Mouse (Mus musculus) stomach, postnatal 0 days (tissue): ENCODE measurements around the gene Polr2b. TPM values are rescaled to one million over a fixed set of nuclear protein-coding genes. Genes with fewer than 3 reads are reported as not detected.

Experiments used
- ATAC-seq: fragments of 200-750 bp; cut with Nextera tagmentation; 2 replicates; pipeline ENCODE4 v1.8.0; 2017; ENCODE audit not compliant: low FRiP score, low TSS enrichment
- DNase-seq: peaks from one replicate; pipeline ENCODE4 v3.0.0-alpha.2; 2016; ENCODE audit warnings: low spot score
- H3K27ac ChIP-seq: fragments of 300-500 bp; sonication (generic); replicated peaks from 2 replicates; pipeline ENCODE4 v1.5.1; 2014; ENCODE audit warnings: mild to moderate bottlenecking, control low read depth
- H3K27me3 ChIP-seq: fragments of 300-500 bp; sonication (generic); 2 replicates; pipeline ENCODE4 v1.6.1; 2014; ENCODE audit warnings: low read length; ENCODE audit not compliant: control insufficient read depth, insufficient read depth
- H3K36me3 ChIP-seq: fragments of 300-500 bp; sonication (generic); 2 replicates; pipeline ENCODE4 v1.6.1; 2014; ENCODE audit warnings: low read length, mixed read lengths; ENCODE audit not compliant: control insufficient read depth, insufficient read depth
- H3K4me1 ChIP-seq: fragments of 300-500 bp; sonication (generic); replicated peaks from 2 replicates; pipeline ENCODE4 v1.6.1; 2014; ENCODE audit warnings: antibody characterized with exemption; ENCODE audit not compliant: control insufficient read depth, insufficient read depth
- H3K4me2 ChIP-seq: fragments of 300-500 bp; sonication (generic); replicated peaks from 2 replicates; pipeline ENCODE4 v1.6.1; 2014; ENCODE audit warnings: low read depth, mild to moderate bottlenecking, control low read depth, moderate library complexity
- H3K4me3 ChIP-seq: fragments of 300-500 bp; sonication (generic); 2 replicates; pipeline ENCODE4 v1.5.1; 2014; ENCODE audit warnings: low read depth, low read length, control low read depth
- H3K9ac ChIP-seq: fragments of 300-500 bp; sonication (generic); 2 replicates; pipeline ENCODE4 v1.6.1; 2014; ENCODE audit warnings: mild to moderate bottlenecking, low read length, control low read depth, mixed read lengths
- H3K9me3 ChIP-seq: fragments of 300-500 bp; sonication (generic); 2 replicates; pipeline ENCODE4 v1.6.1; 2016; ENCODE audit warnings: low read length; ENCODE audit not compliant: control insufficient read depth
- CTCF ChIP-seq: IDR thresholded peaks from 2 replicates; pipeline ENCODE4 v1.5.1; 2016; ENCODE audit warnings: antibody characterized with exemption, low read depth, mild to moderate bottlenecking, moderate library complexity
- EP300 ChIP-seq: optimal IDR thresholded peaks from 2 replicates; pipeline ENCODE3; 2016; ENCODE audit warnings: antibody characterized with exemption
- WGBS: fragments of 180-500 bp; shearing (Covaris S2); extraction: QIAGEN DNeasy Blood & Tissue Kit; methylation state at CpG from one replicate; pipeline ENCODE4 v1.1.7; 2014; 5-methylcytosine and 5-hydroxymethylcytosine counted together
- polyA plus RNA-seq: library from polyadenylated mRNA; unstranded; fragments of >200 nt; fragmentation: Nextera tagmentation; extraction: Ambion mirVana; gene quantifications from 2 replicates; pipeline ENCODE4 v1.2.1, GENCODE M21; 2015

The Polr2b gene
- polyA plus RNA-seq, 1 experiment from 2014 or later, result 23.5 TPM

GRCm38 (mm10) chr5:77374945-77375344 is 65.0 kb downstream of the Polr2b start:
- 56% methylated on average over 3 of the region's 3 CpGs for WGBS
- Histone ChIP-seq H3K4me2 (no peak overlapping the region), H3K9me3 (no peaks in the 10 kb centered on the region), H3K27me3 (no peaks in the 10 kb centered on the region), H3K36me3 (no peaks in the 10 kb centered on the region), H3K9ac (no peak overlapping the region), H3K4me1 (peaks cover 3% of the 10 kb centered on the region; the same call in 1 of the 2 replicates), H3K4me3 (no peak overlapping the region), H3K27ac (no peak overlapping the region)
- TF ChIP-seq CTCF (no peak), EP300 (no peak)
- ATAC-seq (peak; percentile 10; the same call in 1 of the 2 replicates), DNase-seq (no peak)

DNA sequence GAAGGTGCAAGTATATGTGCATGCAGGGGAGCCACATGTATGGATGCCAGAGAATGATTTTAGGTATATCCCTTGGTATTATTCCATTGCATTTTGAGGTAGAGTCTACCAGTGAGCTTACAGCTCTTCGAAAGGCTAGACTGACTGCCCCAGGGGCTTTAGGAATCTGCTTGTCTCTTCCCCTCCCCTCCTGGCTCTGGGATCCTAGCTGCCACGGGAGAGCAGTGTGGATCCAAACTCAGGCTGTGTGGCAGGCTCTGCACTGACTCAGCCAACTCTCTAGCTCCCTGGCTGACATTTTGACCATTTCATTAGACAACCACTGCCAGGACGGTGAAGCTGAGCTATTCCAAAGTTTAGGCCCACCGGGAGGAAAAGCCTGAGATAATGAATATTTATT is 65.6 kb downstream of the Polr2b start:
- H3K36me3 ChIP-seq, result no peaks in the 10 kb centered on the region
- no peaks in the 10 kb centered on the region for H3K4me1 ChIP-seq
- no peak overlapping the region for H3K27ac ChIP-seq
- no peaks in the 10 kb centered on the region for H3K27me3 ChIP-seq
- TF ChIP-seq CTCF (no peak), EP300 (no peak)
- H3K9ac ChIP-seq, result no peak overlapping the region
- WGBS, result 66% methylated on average over 4 of the region's 4 CpGs
- ATAC-seq (no peak), DNase-seq (no peak)
- no peak overlapping the region for H3K4me2 ChIP-seq
- H3K9me3 ChIP-seq, result no peaks in the 10 kb centered on the region
- no peak overlapping the region for H3K4me3 ChIP-seq

- no peak overlapping the region for H3K9ac ChIP-seq
- no peak for DNase-seq
- no peak overlapping the region for H3K4me2 ChIP-seq
- no peak for ATAC-seq
- TF ChIP-seq EP300, result no peak
- TF ChIP-seq CTCF, result no peak
- H3K27ac ChIP-seq, result no peak overlapping the region
- no peaks in the 10 kb centered on the region for H3K36me3 ChIP-seq
- WGBS, result 84% methylated on average over 3 of the region's 3 CpGs
- H3K27me3 ChIP-seq, result no peaks in the 10 kb centered on the region
- no peaks in the 10 kb centered on the region for H3K9me3 ChIP-seq
- H3K4me1 ChIP-seq, result no peaks in the 10 kb centered on the region
- no peak overlapping the region for H3K4me3 ChIP-seq
Measured at GRCm38 (mm10) chr5:77378027-77378426, 68.1 kb downstream of the Polr2b start.

- WGBS, result 69% methylated on average over 14 of the region's 14 CpGs
- no peak overlapping the region for H3K9ac ChIP-seq
- H3K27me3 ChIP-seq, result no peaks in the 10 kb centered on the region
- no peak overlapping the region for H3K4me3 ChIP-seq
- H3K9me3 ChIP-seq, result no peaks in the 10 kb centered on the region
- H3K4me1 ChIP-seq, result no peaks in the 10 kb centered on the region
- no peak overlapping the region for H3K27ac ChIP-seq
- no peaks in the 10 kb centered on the region for H3K36me3 ChIP-seq
- TF ChIP-seq CTCF (no peak), EP300 (no peak)
- DNase-seq (no peak), ATAC-seq (no peak)
- H3K4me2 ChIP-seq, result no peak overlapping the region
Measured at GRCm38 (mm10) chr5:77379434-77380135, 69.6 kb downstream of the Polr2b start.

DNA sequence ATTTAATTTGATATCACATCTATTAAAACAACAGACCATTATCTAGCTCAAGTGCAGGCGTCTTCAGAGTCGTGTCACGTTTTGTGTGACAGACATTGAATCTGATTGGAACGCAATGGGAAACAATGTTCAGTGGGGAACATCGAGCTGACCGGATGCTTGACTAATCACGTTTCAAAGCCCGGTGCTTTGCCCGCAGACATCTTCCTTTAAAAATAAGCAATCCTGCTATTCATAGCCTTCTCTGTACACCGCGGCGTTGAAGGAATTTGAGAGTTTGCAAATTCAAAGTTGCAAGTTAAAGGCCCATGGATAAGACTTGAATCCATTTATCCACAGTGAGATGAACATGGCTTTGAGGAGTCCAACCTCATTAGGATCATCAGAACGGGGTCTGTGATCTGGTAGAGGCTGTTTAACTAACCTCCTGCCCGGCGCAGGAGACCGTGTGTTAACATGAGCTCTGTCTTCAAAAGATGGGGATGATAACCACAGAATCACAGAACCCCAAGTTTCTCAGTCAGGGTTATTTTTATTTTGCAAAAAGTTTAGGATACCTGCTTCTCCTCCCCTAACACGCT is 70.5 kb downstream of the Polr2b start:
- TF ChIP-seq EP300 (no peak), CTCF (no peak)
- H3K4me1 ChIP-seq, result no peaks in the 10 kb centered on the region
- H3K4me3 ChIP-seq, result no peak overlapping the region
- DNase-seq, result no peak
- no peaks in the 10 kb centered on the region for H3K36me3 ChIP-seq
- H3K27me3 ChIP-seq, result no peaks in the 10 kb centered on the region
- no peaks in the 10 kb centered on the region for H3K9me3 ChIP-seq
- no peak for ATAC-seq
- H3K4me2 ChIP-seq, result no peak overlapping the region
- H3K27ac ChIP-seq, result no peak overlapping the region
- WGBS, result 84% methylated on average over 17 of the region's 17 CpGs
- H3K9ac ChIP-seq, result no peak overlapping the region

GRCm38 (mm10) chr5:77381283-77381682 is 71.3 kb downstream of the Polr2b start:
- Histone ChIP-seq H3K9ac (no peak overlapping the region), H3K9me3 (no peaks in the 10 kb centered on the region), H3K27me3 (no peaks in the 10 kb centered on the region), H3K27ac (no peak overlapping the region), H3K4me2 (no peak overlapping the region), H3K4me1 (no peaks in the 10 kb centered on the region), H3K36me3 (no peaks in the 10 kb centered on the region), H3K4me3 (no peak overlapping the region)
- TF ChIP-seq EP300 (no peak), CTCF (no peak)
- 84% methylated on average over 7 of the region's 7 CpGs for WGBS
- no peak for ATAC-seq
- no peak for DNase-seq
